Mouse (Mus musculus): ENCODE results near the gene Zfp511. TPM values are rescaled to one million over a fixed set of nuclear protein-coding genes. Genes with fewer than 3 reads are reported as not detected.
A peak's percentile ranks its signal among the peaks of the same experiment; 100 is the strongest.

Gene Zfp511
- total RNA-seq, 2 experiments from 2014 or later = 16.3 to 23.5 TPM

DNA sequence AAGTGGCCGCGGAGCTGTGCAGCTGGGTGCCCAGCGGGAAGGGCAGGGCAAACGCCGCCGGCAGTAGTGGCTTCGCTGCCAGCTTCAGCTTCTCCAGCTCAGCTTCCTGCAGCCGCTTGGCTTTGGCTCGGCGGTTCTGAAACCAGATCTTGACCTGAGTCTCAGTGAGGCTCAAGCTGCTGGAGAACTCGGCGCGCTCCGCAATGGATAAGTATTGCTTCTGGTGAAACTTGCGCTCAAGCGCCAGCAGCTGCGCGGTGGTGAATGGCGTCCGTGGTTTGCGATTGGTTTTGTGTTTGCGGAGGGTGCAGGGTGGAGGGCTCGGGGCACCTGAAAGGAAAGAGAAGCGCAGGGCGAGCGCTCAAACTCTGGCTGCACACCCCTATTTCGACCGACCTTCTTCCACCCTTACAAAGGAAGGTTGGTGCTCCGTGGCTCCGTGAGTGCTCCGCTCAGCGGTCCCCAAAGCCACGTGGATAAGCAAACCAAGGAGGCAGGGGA lies 11.7 kb downstream of the Zfp511 start:
- no peak for DNase-seq (ENCODE audit: low spot score in 2 of 2)

DNA sequence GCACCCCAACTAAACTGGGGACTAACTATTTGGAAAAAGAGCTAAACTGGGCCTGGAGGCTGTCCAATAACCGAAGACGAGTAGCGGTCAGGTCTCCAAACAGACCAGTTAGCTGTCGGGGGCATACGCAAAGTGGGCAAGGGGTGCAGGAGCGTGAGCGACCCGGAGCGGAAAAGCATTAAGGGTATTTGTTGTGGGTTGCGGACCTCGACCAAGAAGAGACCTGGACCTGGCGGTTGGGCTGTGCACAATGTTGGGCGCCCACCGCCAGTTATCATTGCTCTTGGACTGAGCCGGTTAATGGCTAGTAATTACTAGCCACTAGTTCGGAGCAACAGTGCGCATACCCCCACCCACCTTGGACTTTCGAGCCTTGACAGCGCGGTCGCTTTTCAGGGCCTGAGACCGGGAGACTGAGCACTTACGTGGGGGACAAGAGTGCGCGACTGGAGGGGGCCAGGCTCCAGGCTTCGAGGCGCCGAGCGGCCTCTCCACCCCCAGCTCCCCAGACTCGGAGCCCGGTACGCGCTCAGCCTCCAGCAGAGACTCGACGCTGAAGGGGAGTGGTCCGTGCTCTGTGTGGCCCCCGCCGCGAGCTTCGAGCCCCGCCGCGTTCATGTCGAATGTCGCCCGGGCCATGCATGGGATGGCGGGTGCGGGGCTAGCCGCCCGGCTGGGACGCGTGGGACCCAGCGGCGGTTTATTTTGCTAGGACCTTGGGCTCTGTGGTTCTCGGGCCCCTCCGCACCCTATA lies 12.3 kb downstream of the Zfp511 start, which contains the start of gene Msx3:
TSS of gene Msx3 (minus strand) at position 729 of the 754 bp plus-strand sequence.
- DNase-seq (ENCODE audit: low spot score in 2 of 2) = no peak

DNA sequence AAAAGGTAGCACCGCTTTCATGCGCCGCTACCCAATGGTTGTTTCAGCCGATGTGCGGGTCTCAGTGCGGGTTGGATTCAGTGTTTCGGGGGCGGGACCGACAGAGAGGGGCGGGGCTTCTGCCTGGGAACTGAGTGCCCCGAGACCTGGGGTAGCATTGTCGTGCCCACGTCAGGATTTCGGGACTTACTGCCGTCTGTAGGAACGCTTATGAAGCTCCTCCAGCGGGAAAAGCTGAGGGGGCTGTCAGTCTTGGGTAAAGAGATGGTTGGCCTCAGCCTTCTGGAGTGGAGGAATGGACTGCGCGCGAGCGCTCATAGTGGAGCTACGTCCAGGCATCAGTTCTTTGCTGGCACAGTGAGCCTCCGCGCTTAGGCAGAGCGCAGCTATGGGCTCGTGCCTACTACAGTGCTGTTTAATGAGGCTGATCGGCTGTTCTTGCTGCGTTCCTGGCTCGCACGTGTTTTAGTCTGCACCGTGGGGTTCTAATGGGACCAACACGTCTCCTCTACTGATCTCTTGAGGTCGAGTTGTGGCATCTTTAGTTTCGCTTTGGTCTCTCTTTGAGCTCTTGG lies 13.0 kb downstream of the Zfp511 start:
- DNase-seq (ENCODE audit: low spot score in 2 of 2) = peak in 1 of 2 experiments; percentile 29

DNA sequence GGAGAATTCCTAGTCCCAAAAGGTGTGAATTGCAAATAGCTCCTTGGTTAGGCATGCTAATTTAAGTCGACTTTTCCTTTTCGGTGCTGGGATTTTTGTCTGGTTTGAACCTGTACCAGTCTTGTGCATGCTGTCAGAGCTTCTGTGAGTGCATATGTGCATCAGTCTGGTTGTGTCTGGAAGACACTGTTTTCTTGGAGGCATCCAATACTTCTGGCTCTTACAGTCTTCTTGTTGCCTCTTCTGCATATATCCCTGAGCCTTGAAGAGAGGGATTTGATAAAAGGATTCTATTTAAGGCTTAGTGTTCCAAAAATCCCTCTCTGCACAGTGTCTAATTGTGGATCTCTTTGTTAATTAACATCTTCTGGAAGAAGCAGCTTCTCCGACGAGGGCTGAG lies 17.9 kb downstream of the Zfp511 start:
- DNase-seq (ENCODE audit: low spot score in 2 of 2) = no peak

DNA sequence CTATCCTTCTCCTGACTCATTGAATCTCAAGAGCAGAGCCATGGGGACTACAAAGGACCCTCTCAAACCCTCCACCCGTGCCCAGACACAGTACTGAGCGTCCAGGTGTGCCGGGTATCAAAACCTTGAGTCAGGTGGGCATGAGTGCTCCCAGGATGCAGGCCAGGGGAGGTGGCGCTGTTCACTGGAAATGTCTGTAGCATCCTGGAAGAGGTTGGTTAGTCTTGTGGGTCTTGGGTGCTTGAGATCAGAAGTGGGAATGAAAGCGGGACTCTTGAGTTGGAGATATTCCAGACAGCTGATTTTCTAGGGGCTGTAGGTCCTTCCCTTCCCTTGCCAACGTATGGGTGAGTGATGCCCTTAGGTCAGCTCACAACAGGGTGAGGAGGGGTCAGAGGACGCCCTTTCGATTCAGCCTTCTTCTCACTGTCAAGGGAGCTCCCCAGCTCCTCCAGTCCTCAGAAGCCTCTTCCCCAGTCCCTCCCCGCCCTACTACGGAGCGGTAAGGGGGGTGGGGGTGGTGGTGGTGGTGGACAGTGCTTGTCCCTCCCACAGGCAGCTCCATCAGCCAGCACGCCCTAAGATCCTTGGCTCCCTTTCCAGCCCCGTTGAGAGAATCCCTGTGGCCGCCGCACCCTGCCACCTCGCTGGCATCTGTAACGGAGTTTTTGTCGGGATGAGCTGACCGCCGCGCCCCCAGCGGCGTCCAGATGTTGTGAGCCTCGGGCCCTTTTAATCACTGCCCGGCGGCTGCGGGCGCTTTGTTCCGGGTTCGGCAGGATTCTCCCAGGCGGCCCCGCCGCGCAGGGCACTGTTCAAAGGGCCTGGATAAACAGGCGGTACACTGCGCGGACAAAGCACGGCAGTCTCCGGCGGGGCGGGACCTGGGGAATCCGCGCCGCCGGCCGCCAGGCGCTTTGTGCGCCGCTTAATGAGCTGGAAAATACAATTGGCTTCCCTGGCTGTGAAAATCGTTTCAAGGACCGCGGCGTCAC lies 21.5 kb downstream of the Zfp511 start:
- DNase-seq (ENCODE audit: low spot score in 2 of 2) = peak in 1 of 2 experiments; percentile 9

DNA sequence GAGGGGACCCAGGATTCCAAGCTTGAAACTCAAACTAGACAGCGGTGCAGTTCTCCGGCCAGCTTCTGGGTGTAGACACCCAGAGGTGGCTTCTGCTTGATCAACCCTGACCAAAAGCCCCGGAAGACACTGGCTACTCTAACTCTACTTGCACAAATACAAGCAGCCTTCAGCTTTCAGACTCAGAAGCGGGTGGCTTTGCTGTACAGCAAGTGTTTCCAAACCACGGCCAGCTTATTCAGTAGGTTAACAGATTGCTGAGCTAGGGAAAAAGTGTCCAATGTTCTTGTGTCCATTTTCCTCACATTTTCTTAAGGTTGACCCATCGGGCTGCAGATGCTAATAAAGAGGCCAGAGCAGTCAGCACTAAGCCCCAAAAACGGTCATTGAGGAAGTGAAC lies 22.3 kb downstream of the Zfp511 start:
- no peak for DNase-seq (ENCODE audit: low spot score in 2 of 2)

DNA sequence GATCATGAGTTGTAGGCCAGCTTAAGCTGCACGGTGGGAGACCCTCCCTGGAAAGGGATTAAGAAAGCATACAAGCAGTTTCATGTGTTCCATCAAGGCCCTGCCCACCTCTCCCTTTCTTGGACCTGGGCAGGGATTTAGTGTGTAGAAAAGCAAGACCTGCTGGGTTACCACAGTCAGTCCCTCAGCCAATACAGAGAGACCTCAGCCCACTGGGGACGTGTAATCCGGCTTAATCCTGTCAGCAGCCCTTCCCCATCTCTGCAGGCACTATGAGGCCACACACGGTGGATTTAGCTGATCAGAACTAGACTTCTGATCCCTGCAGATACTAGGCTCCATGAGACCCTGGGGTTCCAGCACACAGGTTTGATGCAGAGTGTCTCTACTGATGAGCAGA lies 23.4 kb downstream of the Zfp511 start:
- DNase-seq (ENCODE audit: low spot score in 2 of 2) = no peak

DNA sequence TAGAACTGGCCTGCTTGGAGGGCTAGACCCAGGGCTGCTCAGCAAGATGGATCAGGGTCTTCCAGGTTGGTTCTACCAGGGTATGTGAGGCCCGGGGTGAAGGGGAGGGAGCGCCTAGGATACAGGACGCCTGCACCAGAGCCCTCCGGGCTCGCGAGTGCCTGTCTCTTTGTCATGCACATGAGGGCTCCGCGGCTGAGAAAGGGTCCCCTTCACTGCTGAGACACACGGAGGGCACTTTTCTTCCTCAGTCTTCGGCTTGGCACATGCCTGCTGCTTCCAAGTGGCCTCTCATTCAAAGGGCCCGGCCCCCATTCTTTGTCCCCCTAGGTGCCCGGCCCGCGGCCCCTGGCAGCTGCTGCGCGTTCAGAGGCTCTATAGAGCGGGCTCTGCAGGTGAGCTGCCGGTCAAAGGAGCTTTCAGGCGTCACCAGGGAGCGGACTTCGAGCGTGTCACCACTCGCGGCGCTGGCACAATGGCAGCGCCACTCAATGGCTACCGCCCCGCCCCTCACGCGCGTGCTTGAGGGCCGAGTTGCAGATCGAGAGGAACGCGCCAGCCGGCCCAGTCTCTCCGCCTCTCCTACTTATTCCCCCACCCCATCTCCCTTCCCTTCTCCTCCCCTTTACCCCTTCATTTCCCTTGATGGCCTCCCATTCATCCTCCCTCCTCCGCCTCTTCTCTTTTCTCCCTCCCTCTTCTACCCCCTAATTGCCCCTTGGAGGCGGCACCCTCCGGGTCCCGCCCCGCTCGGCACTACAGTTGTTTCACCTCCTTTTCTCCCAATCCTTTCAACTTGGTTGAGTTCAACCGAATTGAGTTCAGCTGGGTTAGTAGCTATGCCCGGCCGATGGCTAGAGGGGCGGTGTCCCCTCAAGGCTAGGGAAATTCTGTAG lies 25.0 kb downstream of the Zfp511 start:
- peak in 1 of 2 experiments; percentile 25 for DNase-seq (ENCODE audit: low spot score in 2 of 2)

GRCm38 (mm10) chr7:140061832-140062130 lies 25.6 kb downstream of the Zfp511 start:
- no peak for DNase-seq (ENCODE audit: low spot score in 2 of 2)

- no peak for DNase-seq (ENCODE audit: low spot score in 2 of 2)
These were observed 26.1 kb downstream of the Zfp511 start for GRCm38 (mm10) chr7:140062307-140062706.

- peak; percentile 53 to 71 for DNase-seq (ENCODE audit: low spot score in 2 of 2)
These were observed 26.9 kb downstream of the Zfp511 start for GRCm38 (mm10) chr7:140063092-140063491.

GRCm38 (mm10) chr7:140067397-140067796 lies 31.2 kb downstream of the Zfp511 start:
- DNase-seq (ENCODE audit: low spot score in 2 of 2) = no peak

GRCm38 (mm10) chr7:140070042-140070711 lies 34.0 kb downstream of the Zfp511 start:
- DNase-seq (ENCODE audit: low spot score in 2 of 2) = no peak

- DNase-seq (ENCODE audit: low spot score in 2 of 2) = no peak
These were observed 41.5 kb downstream of the Zfp511 start for GRCm38 (mm10) chr7:140077698-140078097.

- DNase-seq (ENCODE audit: low spot score in 2 of 2) = peak; percentile 73 to 74
These were observed 42.5 kb downstream of the Zfp511 start for GRCm38 (mm10) chr7:140078711-140079110.

DNA sequence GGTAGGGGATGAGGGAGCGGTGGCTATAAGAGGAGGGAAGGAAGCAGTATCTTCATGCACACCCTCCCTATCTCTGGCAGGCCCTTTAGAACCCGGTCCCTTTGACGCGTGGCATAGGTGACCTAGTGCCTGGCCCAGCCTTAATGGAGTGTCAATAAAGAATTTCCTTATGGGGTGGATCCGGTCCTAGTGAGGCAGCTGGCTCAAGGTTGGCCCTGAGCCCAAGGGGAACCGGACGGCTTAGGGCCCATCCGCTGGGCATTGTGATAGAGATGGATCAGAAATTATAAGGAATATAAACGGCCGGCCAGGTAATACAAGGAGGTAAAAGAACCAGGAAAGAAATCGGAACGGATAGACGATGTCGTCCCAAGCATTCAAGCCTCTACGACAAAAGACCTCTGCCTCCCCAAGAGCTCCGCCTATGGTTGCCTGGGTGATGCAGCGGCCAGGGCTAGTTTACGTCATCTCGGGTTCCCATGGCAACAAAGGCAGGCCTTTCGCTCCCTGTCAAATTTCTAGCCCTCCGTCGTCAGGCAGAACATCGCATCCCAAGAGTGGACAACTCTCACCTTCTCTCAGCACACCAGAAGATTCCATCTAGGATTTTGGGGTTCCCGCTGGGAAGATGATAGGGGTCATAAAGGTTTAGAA lies 44.4 kb downstream of the Zfp511 start:
- peak; percentile 71 to 80 for DNase-seq (ENCODE audit: low spot score in 2 of 2)

GRCm38 (mm10) chr7:140081408-140082241 lies 45.4 kb downstream of the Zfp511 start:
- no peak for DNase-seq (ENCODE audit: low spot score in 2 of 2)

DNA sequence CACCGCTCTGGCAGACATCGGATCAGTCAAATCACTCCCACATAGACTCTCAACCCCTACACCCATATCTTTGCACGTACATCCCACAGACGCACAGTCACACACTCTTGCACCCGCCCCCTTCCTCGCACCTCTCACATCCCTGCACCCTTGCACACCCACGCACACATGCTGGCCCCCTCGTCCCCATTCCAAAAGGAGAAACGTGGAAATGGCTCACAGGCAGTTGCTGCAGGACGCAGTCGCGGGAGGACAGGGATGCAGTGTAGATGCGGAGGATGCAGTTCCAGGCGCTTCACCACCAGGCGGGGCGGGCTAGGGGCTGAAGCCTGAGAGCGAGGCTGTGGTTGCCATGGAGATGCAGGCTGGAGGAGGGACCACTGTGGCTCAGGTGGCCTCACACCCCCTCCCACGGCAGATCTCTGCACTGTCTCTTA lies 46.1 kb downstream of the Zfp511 start, which contains the start of gene Caly:
TSS of gene Caly (minus strand) at position 307 of the 437 bp plus-strand sequence.
- no peak for DNase-seq (ENCODE audit: low spot score in 2 of 2)
